Mouse (Mus musculus): ENCODE measurements around the gene Phlpp1.

DNA sequence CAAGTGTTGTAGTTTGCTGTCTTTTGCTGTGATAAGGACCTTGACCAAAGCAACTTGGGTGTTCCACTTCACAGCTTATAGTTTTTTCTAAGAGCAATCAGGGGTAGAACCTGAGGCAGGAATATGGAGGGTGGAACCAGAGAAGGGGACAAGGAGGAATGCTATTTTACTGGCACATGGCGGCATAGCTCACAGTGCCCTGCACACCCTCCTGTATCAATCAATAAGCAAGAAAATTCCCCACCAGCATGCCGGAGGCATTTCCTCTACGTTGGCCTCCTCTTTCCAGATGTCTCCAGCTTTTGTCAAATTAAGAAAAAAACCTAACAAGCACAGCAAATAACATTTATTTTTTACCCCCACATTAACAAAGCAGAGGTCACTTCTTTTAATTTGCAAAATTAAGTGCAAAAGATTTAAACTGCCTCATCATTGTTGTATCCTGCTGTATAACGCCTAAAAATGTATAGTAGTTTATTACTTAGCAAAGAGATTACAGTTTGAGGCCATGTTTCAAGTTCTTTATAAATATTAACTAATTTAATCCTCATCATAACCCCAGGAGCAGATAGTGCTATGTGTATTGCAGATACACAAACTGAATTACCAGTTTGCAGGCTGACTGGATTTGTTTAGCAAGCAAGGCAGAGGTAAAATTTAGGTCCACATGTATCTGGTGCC, 13.4 kb downstream of the Phlpp1 start:
- no peak for TF ChIP-seq POLR2A (IDR thresholded peaks at IDR 0.05; ENCODE audit: borderline replicate concordance, extremely low read depth, insufficient read depth, insufficient read length, poor library complexity, severe bottlenecking)
- no peak for TF ChIP-seq CTCF (IDR thresholded peaks at IDR 0.05; ENCODE audit: borderline replicate concordance, extremely low read depth, insufficient read depth, insufficient read length)

Measured in brain, embryonic 14.5 days (tissue).